Mouse (Mus musculus): ENCODE measurements around the gene Prr14.

Gene Prr14

DNA sequence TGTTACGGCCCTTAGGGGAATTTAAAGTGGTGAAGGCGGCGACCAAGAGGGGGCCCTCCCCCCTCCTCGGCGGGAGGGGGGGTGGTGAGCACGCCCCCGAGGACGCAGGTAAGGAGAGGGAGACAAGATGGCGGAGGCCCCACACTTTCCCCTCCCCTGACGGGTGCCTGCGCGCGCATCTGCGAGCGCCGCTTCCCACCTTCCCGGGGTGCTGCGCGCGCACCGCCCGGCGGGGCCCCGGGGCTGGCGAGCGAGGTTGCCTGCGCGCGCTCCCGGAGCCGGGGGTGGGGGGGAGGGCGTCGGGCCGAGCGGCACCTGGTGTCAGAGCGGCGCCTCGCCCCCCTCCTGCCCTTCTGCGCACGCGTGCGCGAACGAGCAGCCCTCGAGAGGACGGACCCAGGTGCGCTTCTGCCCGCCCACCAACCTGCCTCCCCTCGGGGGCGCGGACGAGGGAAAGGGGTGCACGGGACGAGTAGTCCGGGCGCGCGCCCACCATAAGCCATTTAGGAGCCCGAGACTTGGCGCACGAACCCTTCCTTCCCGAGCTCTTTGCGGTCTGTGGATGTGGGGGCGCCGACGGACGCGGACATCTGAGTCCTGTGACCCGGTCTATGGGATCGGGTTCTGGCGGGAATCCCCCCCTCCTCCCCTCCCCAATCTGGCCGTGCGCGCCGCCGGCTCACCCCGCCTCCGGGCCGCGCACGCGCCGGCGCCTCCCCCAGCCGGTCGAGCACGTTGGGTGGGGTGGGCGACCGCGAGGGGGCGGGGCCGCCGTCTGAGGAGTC lies 53.0 kb downstream of the Prr14 start:
- DNase-seq (ENCODE audit: low spot score) = peak; percentile 92

DNA sequence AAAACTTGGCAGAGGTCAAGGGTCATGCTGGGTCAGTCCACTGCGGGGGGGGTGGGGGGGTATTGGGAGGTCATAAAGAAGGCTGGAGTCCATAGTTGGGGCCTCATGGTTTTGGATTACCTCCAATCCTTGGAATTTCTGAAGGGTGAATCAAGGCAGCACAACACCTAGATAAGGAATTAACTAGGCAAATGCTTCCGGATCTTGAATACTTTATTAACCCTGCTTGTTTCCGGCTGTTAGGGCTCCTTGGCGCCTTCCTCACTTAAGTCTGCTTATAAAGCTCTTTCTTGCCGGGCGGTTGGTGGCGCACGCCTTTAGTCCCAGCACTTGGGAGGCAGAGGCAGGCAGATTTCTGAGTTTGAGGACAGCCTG lies 53.6 kb downstream of the Prr14 start:
- DNase-seq (ENCODE audit: low spot score) = peak; percentile 41

DNA sequence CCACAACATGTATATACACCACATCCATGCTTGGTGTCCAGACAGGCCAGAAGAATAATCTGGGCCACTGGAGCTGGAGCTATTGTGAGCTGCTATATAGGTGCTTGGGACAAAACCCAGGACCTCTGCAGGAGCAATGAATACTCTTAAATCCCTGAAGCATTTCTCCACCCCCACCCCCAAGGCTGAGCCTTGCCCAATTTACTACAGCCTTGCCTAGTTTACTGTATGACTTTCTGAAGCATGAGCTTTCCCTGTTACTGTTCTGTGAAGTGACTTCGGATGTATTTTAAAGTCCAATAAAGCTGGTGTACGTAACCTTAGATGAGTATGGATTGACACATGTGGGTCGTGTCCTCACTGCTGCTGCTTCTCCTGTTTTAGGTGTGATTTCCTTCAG lies 54.4 kb downstream of the Prr14 start:
- no peak for DNase-seq (ENCODE audit: low spot score)

DNA sequence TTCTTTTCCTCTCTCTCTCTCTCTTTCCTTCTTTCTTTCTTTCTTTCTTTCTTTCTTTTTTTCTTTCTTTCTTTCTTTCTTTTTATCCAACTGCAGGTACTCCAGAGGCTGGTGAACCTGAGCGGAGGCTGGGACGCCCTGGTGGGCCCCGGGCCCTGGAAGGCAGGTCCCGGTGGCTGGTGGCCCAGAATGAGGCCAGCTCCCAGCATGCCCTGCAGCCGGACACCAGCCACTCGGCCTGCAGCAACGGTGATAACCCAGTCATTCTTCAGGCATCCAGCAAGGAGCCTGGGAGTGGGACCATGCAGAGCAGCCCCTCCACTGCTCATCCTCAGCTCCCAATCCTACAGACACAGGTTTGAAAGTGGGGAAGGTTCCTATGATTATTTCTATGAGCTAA lies 56.4 kb downstream of the Prr14 start:
- DNase-seq (ENCODE audit: low spot score) = no peak

DNA sequence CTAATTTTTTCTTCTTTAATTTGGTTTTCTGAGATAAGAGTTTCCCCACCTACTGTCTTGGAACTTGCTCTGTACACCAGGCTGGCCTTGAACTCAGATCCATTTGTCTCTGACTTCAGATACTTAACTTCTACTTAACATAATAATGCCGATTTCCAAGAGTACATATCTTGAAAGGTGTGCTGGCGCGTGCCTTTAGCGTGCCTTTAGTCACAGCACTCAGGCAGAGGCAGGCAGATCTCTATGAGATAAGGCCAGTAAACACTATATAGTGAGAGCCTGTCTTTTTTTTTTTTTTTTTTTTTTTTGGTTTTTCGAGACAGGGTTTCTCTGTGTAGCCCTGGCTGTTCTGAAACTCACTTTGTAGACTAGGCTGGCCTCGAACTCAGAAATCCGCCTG lies 56.9 kb downstream of the Prr14 start:
- DNase-seq (ENCODE audit: low spot score) = no peak

DNA sequence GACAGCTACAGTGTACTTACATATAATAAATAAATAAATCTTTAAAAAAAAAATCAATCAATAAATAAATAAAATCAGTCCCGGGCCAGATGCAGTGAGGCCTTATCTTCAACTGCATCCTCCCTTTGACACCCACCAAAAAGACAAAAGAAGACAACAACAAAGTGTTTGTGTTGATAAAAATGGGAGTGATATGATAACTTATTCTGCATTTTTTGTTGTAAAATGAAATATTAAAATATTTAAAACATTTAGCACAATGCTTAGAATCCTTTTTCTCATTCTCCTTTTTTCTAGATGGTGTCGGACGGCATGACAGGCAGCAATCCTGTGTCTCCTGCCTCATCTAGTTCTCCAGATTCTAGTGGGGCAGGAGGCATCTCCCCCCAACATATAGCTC lies 59.9 kb downstream of the Prr14 start, which contains the start of gene Gm42715:
Gene Gm42715, plus strand, starts transcription at position 301 of the 400 bp plus-strand sequence.
- DNase-seq (ENCODE audit: low spot score) = no peak
